Mouse (Mus musculus) hindbrain, embryonic 13.5 days (tissue): ENCODE measurements at regions not wholly inside any gene's neighbourhood (a gene's known extent, or its start where the extent isn't known, plus 50 kb on each side); places are given as distances from the start of the nearest gene placed in this dataset.

ENCODE experiments used
- ATAC-seq: fragments of 200-750 bp; cut with Nextera tagmentation; 2 replicates; pipeline ENCODE4 v1.8.0; 2017; ENCODE audit warnings: moderate TSS enrichment; ENCODE audit not compliant: low FRiP score
- H3K27ac ChIP-seq: fragments of 300-500 bp; sonication (generic); 2 replicates; pipeline ENCODE4 v1.5.1; 2015; ENCODE audit warnings: inconsistent platforms, mild to moderate bottlenecking, moderate library complexity
- H3K27me3 ChIP-seq: fragments of 300-500 bp; sonication (generic); 2 replicates; pipeline ENCODE4 v1.6.1; 2015; ENCODE audit warnings: mild to moderate bottlenecking, inconsistent platforms
- H3K36me3 ChIP-seq: fragments of 300-500 bp; sonication (generic); 2 replicates; pipeline ENCODE4 v1.6.1; 2015; ENCODE audit warnings: mild to moderate bottlenecking, inconsistent platforms
- H3K4me1 ChIP-seq: fragments of 300-500 bp; sonication (generic); replicated peaks from 2 replicates; pipeline ENCODE4 v1.6.1; 2015; ENCODE audit warnings: inconsistent platforms
- H3K4me2 ChIP-seq: fragments of 300-500 bp; sonication (generic); 2 replicates; pipeline ENCODE4 v1.6.1; 2015; ENCODE audit warnings: inconsistent platforms, mild to moderate bottlenecking, moderate library complexity
- H3K4me3 ChIP-seq: fragments of 300-500 bp; sonication (generic); 2 replicates; pipeline ENCODE4 v1.5.1; 2015; ENCODE audit warnings: mild to moderate bottlenecking, inconsistent platforms
- H3K9ac ChIP-seq: fragments of 300-500 bp; sonication (generic); 2 replicates; pipeline ENCODE4 v1.6.1; 2015; ENCODE audit warnings: mild to moderate bottlenecking, inconsistent platforms
- H3K9me3 ChIP-seq: fragments of 300-500 bp; sonication (generic); 2 replicates; pipeline ENCODE4 v1.6.1; 2016; ENCODE audit warnings: inconsistent platforms
- WGBS: fragments of 180-500 bp; shearing (Covaris S2); methylation state at CpG from one replicate; pipeline ENCODE4 v1.1.7; 2015; 5-methylcytosine and 5-hydroxymethylcytosine counted together

- 32% methylated on average over 17 of the region's 17 CpGs for WGBS
- Histone ChIP-seq H3K27ac (peak overlapping the region; percentile 73), H3K9ac (0 out of 2 replicates have a peak overlapping the region, but pooled peaks have one; percentile 10), H3K9me3 (no peaks in the 10 kb centered on the region), H3K36me3 (no peaks in the 10 kb centered on the region), H3K4me1 (peaks cover 24% of the 10 kb centered on the region), H3K4me2 (peak overlapping the region; percentile 42), H3K4me3 (peak overlapping the region; percentile 8; the same call in 1 of the 2 replicates), H3K27me3 (no peaks in the 10 kb centered on the region)
- peak; percentile 21; the same call in 1 of the 2 replicates for ATAC-seq
These were observed 127.9 kb upstream of the Arid1b start for GRCm38 (mm10) chr17:4866026-4866896.

- no peak overlapping the region for H3K4me3 ChIP-seq
- no peaks in the 10 kb centered on the region for H3K36me3 ChIP-seq
- no peak overlapping the region for H3K9ac ChIP-seq
- H3K27me3 ChIP-seq: no peaks in the 10 kb centered on the region
- H3K27ac ChIP-seq: no peak overlapping the region
- peaks cover 24% of the 10 kb centered on the region for H3K4me1 ChIP-seq
- 93% methylated on average over 5 of the region's 5 CpGs for WGBS
- H3K4me2 ChIP-seq: no peak overlapping the region
- no peak for ATAC-seq
- no peaks in the 10 kb centered on the region for H3K9me3 ChIP-seq
These were observed 127.0 kb upstream of the Arid1b start for GRCm38 (mm10) chr17:4867083-4867482.

- WGBS: 84% methylated on average over 9 of the region's 9 CpGs
- no peak for ATAC-seq
These were observed 126.2 kb upstream of the Arid1b start for GRCm38 (mm10) chr17:4867754-4868445.

GRCm38 (mm10) chr17:4868446-4868825 is 125.7 kb upstream of the Arid1b start:
- H3K27me3 ChIP-seq: no peaks in the 10 kb centered on the region
- WGBS: 90% methylated on average over 10 of the region's 10 CpGs
- H3K36me3 ChIP-seq: no peaks in the 10 kb centered on the region
- H3K9ac ChIP-seq: no peak overlapping the region
- H3K9me3 ChIP-seq: no peaks in the 10 kb centered on the region
- no peak for ATAC-seq
- no peak overlapping the region for H3K4me3 ChIP-seq
- H3K4me2 ChIP-seq: no peak overlapping the region
- peaks cover 24% of the 10 kb centered on the region for H3K4me1 ChIP-seq
- no peak overlapping the region for H3K27ac ChIP-seq

More at GRCm38 (mm10) chr17:4867754-4868445, 126.2 kb upstream of the Arid1b start:
- Histone ChIP-seq H3K4me3 (no peak overlapping the region), H3K27ac (no peak overlapping the region), H3K4me1 (peaks cover 24% of the 10 kb centered on the region), H3K4me2 (no peak overlapping the region), H3K9me3 (no peaks in the 10 kb centered on the region), H3K9ac (no peak overlapping the region), H3K36me3 (no peaks in the 10 kb centered on the region), H3K27me3 (no peaks in the 10 kb centered on the region)

GRCm38 (mm10) chr17:4868861-4869260 is 125.3 kb upstream of the Arid1b start:
- ATAC-seq: no peak
- no peaks in the 10 kb centered on the region for H3K36me3 ChIP-seq
- peaks cover 24% of the 10 kb centered on the region for H3K4me1 ChIP-seq
- H3K27ac ChIP-seq: no peak overlapping the region
- no peaks in the 10 kb centered on the region for H3K9me3 ChIP-seq
- no peak overlapping the region for H3K9ac ChIP-seq
- H3K27me3 ChIP-seq: no peaks in the 10 kb centered on the region
- H3K4me3 ChIP-seq: no peak overlapping the region
- H3K4me2 ChIP-seq: no peak overlapping the region
- WGBS: 88% methylated on average over 5 of the region's 5 CpGs

GRCm38 (mm10) chr17:4871267-4871666 is 122.9 kb upstream of the Arid1b start:
- H3K9ac ChIP-seq: no peak overlapping the region
- WGBS: 84% methylated on average over 2 of the region's 2 CpGs

GRCm38 (mm10) chr17:4874459-4874858 is 119.7 kb upstream of the Arid1b start:
- no peak overlapping the region for H3K27ac ChIP-seq
- H3K9me3 ChIP-seq: no peaks in the 10 kb centered on the region
- no peak overlapping the region for H3K4me2 ChIP-seq
- no peak overlapping the region for H3K4me3 ChIP-seq
- no peak overlapping the region for H3K9ac ChIP-seq
- WGBS: 83% methylated on average over 2 of the region's 2 CpGs
- no peaks in the 10 kb centered on the region for H3K27me3 ChIP-seq
- no peaks in the 10 kb centered on the region for H3K36me3 ChIP-seq
- no peak for ATAC-seq
- H3K4me1 ChIP-seq: no peaks in the 10 kb centered on the region

More at GRCm38 (mm10) chr17:4871267-4871666, 122.9 kb upstream of the Arid1b start:
- no peak overlapping the region for H3K4me3 ChIP-seq
- H3K27me3 ChIP-seq: no peaks in the 10 kb centered on the region
- no peak overlapping the region for H3K4me2 ChIP-seq
- H3K27ac ChIP-seq: no peak overlapping the region
- H3K36me3 ChIP-seq: no peaks in the 10 kb centered on the region
- ATAC-seq: no peak
- H3K9me3 ChIP-seq: no peaks in the 10 kb centered on the region
- peaks cover 2% of the 10 kb centered on the region for H3K4me1 ChIP-seq

- Histone ChIP-seq H3K36me3 (no peaks in the 10 kb centered on the region), H3K4me3 (no peak overlapping the region), H3K27me3 (no peaks in the 10 kb centered on the region), H3K9ac (no peak overlapping the region), H3K4me2 (no peak overlapping the region), H3K27ac (no peak overlapping the region), H3K9me3 (no peaks in the 10 kb centered on the region), H3K4me1 (no peaks in the 10 kb centered on the region)
- 82% methylated on average over 10 of the region's 10 CpGs for WGBS
- ATAC-seq: no peak
These were observed 118.8 kb upstream of the Arid1b start for GRCm38 (mm10) chr17:4875086-4876046.

GRCm38 (mm10) chr17:4876431-4876830 is 117.7 kb upstream of the Arid1b start:
- WGBS: 89% methylated on average over 4 of the region's 4 CpGs
- H3K4me1 ChIP-seq: no peaks in the 10 kb centered on the region

GRCm38 (mm10) chr17:4881473-4881872 is 112.7 kb upstream of the Arid1b start:
- no peak overlapping the region for H3K9ac ChIP-seq
- no peak overlapping the region for H3K4me2 ChIP-seq
- no peak overlapping the region for H3K27ac ChIP-seq
- no peaks in the 10 kb centered on the region for H3K4me1 ChIP-seq
- H3K9me3 ChIP-seq: no peaks in the 10 kb centered on the region
- 91% methylated on average over 5 of the region's 5 CpGs for WGBS
- H3K36me3 ChIP-seq: no peaks in the 10 kb centered on the region
- ATAC-seq: no peak
- no peaks in the 10 kb centered on the region for H3K27me3 ChIP-seq
- H3K4me3 ChIP-seq: no peak overlapping the region

More at GRCm38 (mm10) chr17:4876431-4876830, 117.7 kb upstream of the Arid1b start:
- H3K27me3 ChIP-seq: no peaks in the 10 kb centered on the region
- H3K36me3 ChIP-seq: no peaks in the 10 kb centered on the region
- no peaks in the 10 kb centered on the region for H3K9me3 ChIP-seq
- H3K4me3 ChIP-seq: no peak overlapping the region
- no peak for ATAC-seq
- no peak overlapping the region for H3K4me2 ChIP-seq
- H3K27ac ChIP-seq: no peak overlapping the region
- H3K9ac ChIP-seq: no peak overlapping the region

GRCm38 (mm10) chr17:4884083-4884482 is 110.0 kb upstream of the Arid1b start:
- no peak overlapping the region for H3K4me2 ChIP-seq
- no peaks in the 10 kb centered on the region for H3K9me3 ChIP-seq
- 91% methylated on average over 2 of the region's 2 CpGs for WGBS
- no peaks in the 10 kb centered on the region for H3K27me3 ChIP-seq
- no peaks in the 10 kb centered on the region for H3K4me1 ChIP-seq
- no peak overlapping the region for H3K27ac ChIP-seq
- no peak overlapping the region for H3K4me3 ChIP-seq
- no peaks in the 10 kb centered on the region for H3K36me3 ChIP-seq
- ATAC-seq: no peak
- no peak overlapping the region for H3K9ac ChIP-seq

- no peak for ATAC-seq
- WGBS: 78% methylated on average over 3 of the region's 3 CpGs
These were observed 109.4 kb upstream of the Arid1b start for GRCm38 (mm10) chr17:4884761-4885160.

More at GRCm38 (mm10) chr17:4884761-4885160, 109.4 kb upstream of the Arid1b start:
- no peak overlapping the region for H3K4me2 ChIP-seq
- no peaks in the 10 kb centered on the region for H3K4me1 ChIP-seq
- H3K9me3 ChIP-seq: no peaks in the 10 kb centered on the region
- no peak overlapping the region for H3K27ac ChIP-seq
- no peak overlapping the region for H3K4me3 ChIP-seq
- no peaks in the 10 kb centered on the region for H3K36me3 ChIP-seq
- H3K9ac ChIP-seq: no peak overlapping the region
- no peaks in the 10 kb centered on the region for H3K27me3 ChIP-seq
